Mouse (Mus musculus) granulocyte monocyte progenitor cell, adult 5-6 weeks (primary cell): ENCODE measurements around the gene Gm3336. TPM values are rescaled to one million over a fixed set of nuclear protein-coding genes. Genes with fewer than 3 reads are reported as not detected.

ENCODE experiments used
- ATAC-seq: replicated peaks from 2 replicates; pipeline ENCODE4 v1.8.0; 2016; ENCODE audit warnings: mild to moderate bottlenecking, moderate TSS enrichment, inconsistent platforms; ENCODE audit not compliant: poor library complexity, severe bottlenecking
- total RNA-seq, 2 experiments: library from RNA; stranded (forward) in 1 of 2; stranded (reverse) in 1 of 2; fragments of 200-712, 200-1000 nt in 1 of 2; fragments of >200 nt in 1 of 2; fragmentation: Nextera tagmentation in 1 of 2; gene quantifications; 2 replicates each; pipeline ENCODE4 v1.2.3; 2014 to 2017

Gene Gm3336
- total RNA-seq, 2 experiments from 2014 or later, result not detected

DNA sequence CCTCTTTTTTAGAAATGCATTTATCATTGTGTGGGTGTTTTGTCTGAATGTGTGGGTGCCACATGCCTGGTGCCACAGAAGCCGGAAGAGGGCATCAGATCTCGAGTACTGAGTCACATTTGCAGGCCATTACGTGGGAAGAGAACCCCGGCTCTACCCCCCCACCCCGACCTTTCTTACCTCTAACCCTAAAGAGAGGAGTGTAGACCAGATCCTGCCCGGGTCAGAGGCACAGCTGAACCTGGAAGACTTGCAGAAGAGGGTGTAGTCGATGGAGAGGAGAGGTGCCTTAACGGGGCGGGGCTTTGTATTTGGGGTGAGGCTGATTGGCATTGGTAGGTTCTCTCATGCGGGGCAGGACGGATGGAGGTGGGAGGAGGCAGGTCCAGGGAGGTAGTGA is 26.5 kb downstream of the Gm3336 start:
- ATAC-seq, result no peak

DNA sequence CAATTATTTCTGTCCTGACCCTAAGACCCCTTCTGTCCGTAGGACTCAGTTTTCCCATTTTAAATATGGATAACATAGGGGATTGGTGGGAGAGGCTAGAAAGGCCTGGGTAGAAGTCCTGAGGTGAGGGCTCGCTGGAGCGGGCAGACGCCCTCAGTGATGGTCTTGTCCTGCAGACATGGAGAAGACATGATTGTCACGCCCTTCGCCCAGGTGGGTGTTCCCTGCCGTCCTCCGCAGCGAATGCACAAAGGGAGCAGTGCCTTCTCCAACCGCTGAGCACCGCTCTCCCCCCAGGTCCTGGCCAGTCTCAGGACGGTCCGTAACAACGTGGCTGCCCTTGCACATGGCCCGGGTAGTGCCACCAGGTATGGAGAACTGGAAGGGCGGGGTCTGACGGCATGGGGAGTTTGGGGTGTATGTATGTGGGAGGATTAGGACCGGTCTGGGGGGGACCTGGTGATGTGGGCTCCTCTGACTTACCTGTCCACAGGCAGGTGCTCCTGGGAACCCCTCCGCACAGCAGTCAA is 27.4 kb downstream of the Gm3336 start:
- no peak for ATAC-seq

DNA sequence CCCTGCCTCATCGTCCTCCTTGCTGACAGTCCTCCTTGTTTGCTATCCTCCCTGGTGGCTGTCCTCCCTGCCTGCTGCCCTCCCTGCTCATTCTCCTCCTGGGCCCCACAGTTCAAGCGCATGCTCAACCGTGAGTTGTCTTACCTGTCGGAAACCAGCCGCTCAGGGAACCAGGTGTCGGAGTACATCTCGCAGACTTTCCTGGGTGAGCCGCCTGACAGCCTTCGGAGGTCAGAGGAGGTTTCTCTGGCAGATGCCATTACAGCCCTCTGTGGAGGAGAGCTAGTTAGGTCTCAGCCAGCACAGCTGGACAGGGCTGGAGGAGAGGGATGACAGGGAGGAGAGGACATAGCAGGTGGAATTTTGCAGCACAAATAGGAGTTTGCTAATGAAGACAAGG is 28.3 kb downstream of the Gm3336 start:
- no peak for ATAC-seq

DNA sequence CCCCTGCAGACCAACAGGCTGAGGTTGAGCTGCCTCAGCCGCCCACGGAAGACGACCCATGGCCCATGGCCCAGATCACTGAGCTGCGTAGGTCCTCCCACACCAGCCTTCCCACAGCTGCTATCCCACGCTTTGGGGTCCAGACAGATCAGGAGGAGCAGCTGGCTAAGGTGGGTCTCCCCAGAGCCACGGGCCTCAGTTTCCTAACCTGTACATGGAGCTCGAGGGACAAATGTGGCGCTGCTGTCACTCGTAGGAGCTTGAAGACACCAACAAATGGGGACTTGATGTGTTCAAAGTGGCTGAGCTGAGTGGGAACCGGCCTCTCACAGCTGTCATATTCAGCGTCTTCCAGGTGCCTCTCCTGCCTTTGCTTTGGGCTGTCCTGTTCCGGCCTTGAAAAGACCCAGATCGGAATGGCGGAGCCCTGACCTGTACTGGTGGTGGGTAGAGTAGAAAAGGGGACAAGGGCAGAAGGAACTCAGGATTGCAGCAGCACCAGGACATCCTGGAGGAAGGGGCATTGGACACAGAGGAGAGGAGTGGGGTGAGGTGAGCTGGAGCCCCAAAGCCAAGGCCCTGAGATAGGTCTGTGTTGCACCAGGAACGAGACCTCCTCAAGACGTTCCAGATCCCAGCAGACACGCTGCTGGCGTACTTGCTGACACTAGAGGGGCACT is 29.0 kb downstream of the Gm3336 start:
- ATAC-seq, result no peak

DNA sequence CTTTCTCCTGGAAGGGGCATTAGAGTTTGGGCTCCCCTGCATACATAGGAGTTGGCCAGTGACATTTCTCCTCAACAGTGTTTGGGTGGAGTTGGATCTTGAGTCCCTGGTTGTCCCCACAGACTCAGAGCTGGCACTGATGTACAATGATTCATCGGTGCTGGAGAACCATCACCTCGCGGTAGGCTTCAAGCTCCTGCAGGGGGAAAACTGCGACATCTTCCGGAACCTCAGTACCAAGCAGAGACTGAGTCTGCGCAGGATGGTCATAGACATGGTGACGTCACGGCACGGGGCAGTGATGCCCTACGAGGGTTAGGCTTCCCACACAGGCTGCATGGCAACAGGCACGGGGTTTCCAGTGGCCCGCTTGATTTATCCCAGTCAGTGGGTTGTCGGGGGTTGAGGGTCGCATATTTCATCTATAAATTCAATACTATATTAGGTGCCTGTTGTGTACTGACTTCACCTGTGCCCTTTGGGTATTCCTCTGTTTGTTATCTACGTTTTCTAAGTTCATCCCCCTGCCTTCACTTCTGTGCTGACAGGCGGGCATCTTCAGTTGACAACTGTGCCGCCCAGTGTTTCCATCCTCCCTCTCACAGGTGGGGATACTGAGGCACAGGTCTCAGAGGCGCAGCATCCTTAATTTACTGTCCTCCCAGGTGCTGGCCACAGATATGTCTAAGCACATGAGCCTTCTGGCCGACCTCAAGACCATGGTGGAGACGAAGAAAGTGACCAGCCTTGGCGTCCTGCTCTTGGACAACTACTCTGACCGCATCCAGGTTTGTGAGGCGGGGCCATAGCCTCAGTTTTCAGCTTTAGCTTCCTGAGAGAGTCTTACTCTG is 30.1 kb downstream of the Gm3336 start:
- no peak for ATAC-seq

DNA sequence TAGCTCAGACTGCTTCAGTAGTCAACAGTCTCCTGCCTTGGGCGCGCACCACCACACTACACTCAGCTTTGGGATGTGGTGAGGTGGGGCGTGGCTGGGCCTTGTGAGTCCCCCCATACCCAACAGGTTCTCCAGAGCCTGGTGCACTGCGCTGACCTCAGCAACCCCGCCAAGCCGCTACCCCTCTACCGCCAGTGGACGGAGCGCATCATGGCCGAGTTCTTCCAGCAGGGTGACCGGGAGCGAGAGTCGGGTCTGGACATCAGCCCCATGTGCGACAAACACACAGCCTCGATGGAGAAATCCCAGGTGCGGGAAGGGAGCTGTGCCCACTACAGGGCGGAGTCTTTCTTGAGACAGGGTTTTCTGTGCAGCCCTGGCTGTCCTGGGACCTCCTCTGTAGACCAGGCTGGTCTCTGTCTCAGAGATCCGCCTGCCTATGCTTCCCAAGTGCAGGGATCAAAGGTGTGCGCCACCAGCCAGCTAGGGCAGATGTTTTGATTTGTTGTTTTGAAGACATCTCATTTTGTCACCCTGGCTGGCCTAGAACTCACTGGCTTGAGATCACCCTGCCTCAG is 30.8 kb downstream of the Gm3336 start:
- no peak for ATAC-seq

DNA sequence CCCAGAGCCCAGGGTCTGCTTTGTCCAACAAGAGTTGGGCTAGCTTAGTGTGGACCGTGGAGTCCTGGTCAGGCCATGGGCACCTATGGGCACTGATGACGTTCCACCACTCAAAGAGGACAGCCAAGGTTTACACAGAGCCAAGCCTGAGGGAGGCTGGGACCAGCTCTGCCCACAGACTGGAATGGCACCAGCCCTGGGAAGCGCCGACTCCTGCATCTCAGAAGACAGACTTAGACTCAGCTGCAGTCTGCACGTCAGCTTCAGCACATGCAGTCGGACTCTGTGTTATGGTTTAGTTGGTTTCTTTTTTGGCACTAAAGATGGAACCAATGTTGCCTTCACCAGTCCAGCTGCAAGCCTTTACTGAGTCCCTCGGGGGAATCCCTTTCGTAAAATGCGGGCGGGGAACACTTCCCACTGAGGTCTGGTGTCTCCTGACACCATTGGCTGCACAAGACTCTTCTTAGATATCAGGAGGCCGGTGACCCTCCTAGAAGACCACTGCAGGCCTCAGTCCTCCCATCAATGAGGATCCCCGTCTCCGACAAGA is 31.9 kb downstream of the Gm3336 start:
- ATAC-seq, result no peak

DNA sequence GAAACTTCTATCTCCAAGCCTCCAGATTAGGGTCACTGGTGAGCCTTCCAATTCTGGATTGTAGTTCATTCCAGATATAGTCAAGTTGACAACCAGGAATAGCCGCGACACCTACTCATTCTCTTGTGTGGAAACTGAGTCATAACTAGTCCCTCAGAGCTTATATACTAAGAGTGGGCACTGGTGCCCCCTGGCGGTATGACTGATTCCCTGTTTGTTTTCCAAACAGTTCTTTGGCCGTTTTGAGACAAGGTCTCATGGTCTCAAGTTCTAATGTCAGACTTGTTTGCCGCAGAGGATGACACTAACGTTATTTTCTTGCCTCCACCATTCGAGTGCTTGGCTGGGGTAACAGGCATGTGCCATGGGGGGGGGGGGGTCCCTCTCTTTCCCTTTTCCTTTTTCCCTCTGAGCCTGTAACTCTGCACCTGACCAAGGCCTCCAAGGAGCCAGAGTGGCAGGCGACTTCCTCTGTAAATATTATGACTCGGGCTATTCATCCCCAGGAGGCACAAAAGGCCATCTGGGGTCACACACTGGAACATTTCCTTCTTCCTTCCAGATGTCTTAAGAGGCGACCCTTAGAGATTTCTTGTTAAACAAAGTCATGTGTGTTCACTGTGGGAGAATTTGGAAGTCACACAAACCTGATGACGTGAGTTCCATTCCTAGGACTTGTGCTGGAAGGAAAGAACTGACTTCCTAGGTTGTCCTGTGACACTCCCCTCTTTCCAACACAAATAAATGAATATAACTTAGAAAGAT is 33.8 kb downstream of the Gm3336 start:
- no peak for ATAC-seq

DNA sequence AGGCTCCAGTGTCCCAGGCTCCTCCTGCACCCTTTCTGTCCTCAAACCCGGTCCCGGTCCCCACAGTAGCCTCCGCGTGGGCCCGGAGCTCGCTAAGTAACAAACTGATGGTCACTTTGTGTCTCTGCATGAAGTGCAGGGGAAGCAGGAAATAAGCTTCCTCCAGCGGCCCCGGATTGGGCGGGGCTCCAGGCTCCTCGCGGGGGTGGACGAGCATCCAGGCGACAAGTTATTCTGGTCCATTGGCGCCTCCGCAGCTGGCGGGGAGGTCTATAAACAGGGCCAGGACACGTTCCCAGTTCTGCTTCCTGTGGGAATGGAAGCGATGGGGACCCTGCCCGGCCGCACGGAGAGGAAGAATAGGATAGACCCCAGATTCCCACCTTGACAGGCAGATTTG is 34.8 kb downstream of the Gm3336 start:
- ATAC-seq, result peak; percentile 18; the same call in 1 of the 2 replicates

DNA sequence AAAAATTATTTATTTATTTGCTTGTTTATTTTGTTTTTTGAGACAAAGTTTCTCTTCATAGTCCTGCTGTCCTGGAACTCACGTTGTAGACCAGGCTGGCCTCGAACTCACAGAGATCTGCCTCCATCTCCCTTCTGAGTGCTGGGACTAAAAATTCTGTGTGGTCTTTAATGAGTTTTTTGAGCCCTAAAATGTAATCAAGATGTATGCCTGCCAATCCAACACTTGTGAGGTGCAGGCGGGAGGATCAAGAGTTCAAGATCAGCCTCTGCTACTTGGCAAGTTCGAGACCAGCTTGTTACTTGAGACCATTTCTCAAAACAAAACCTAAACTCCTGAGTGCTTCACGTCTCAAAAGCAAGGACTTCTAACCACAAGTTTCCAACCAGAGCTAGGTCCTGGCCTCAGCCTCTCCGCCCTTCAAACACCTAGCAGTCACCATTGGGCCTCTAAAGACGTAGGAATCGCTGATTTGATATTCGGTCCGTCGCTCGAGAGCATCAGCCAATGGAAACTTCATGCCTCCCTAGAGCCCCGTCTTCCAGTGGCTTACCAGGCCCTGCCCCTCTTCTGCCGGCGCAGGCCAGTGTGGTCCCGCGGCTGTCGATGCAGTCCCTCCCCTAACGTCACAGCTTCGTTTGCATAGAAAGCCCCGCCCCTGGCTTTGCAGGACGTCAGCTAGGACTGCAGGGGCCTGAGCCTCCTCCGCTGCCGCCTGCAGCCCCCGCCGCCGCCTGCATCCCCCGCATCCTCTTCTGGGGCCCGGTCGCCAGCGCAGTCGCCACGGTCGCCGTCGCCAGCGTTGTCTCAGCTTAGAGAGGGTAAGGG is 35.9 kb downstream of the Gm3336 start, which contains the start of gene Rab3a:
TSS of gene Rab3a (plus strand) at position 637 of the 828 bp plus-strand sequence.
- ATAC-seq, result peak; percentile 90

DNA sequence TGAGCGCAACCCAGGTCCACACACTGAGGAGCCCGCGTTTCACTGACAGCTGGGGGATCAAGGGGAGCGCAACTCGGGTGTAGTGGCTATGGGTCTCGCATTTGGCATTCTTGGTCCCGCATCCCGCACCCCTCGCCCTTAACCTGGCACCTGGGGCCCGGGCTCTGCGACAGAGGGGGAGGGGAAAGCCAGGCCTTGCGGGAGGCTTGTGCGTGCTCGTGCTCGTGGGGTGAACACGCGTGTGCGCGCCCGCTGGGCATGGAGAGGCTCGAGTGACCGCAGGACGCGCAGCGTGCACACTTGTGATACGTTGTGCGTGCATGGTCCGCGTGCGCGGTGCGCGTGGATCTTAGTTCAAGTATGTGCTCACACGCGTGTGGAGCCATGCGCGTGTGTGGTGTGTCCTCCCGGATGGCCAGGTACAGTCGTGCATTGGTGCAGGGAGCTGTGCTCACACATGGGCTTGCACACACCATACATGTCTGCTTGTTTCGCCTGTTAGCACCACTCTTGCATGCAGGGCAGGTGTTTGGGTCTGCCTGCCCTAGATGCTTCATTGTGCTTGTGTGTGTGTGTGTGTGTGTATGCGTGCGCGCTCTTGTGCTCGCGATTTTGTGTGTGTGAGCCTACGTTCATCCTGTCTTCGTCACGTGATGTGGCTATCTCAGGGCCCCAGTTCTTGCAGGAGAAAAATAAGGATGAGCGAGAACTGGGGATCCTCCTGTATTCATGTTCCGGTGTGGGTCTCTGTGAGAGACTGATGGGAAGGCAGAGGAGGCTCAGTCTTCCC is 36.7 kb downstream of the Gm3336 start:
- no peak for ATAC-seq

DNA sequence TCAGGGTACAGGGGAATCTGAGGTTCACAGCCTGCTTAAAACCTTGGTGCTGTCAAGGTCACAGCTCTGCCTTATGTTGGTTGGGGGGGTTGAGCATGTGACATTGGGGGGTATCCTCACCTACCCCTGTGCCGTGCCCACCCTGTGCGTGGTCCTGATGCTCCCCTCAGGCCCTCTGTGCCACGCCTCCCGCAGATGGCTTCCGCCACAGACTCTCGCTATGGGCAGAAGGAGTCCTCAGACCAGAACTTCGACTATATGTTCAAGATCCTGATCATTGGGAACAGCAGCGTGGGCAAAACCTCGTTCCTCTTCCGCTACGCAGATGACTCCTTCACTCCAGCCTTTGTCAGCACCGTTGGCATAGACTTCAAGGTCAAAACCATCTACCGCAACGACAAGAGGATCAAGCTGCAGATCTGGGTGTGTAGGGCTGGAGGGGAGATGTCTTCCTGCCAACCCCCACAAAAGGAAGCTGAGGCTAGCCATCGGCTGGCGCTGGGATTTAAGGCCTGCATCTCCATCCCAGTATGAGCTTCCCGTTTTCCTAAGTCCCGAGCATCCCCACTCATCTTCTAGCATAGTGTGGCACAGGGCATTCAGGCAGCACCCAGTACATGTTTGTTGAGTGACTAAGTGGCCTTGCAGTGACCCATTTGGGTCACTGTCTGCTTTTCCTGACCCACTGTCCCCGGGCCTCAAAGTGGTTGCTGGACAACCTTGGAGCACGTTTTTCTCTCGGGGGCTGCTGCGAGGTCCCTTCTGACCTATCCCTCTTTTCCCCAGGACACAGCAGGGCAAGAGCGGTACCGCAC is 37.5 kb downstream of the Gm3336 start:
- no peak for ATAC-seq

DNA sequence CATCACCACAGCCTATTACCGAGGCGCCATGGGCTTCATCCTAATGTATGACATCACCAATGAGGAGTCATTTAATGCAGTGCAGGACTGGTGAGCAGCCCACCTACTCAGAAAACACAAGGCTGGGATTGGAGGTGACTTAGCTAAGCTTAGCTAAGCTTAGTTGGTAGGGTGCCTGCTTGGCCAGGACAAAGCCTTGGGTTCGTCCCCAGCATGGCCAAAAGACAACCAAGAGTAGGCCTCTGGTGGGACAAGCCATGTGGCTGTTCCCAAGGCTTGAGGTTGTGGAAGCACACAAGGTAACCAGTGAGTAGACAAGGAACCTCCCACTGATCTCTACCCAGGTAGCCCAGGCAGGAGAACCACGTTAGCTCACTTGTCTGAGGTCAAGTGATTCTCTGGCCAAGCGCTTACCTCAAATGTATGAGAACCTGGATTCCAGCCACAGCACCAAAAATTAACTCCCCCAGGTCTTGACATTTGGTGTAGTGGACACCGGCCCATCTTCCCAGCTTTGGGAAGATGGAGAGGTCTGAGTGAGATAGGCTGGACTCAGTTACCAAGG is 38.2 kb downstream of the Gm3336 start:
- no peak for ATAC-seq

DNA sequence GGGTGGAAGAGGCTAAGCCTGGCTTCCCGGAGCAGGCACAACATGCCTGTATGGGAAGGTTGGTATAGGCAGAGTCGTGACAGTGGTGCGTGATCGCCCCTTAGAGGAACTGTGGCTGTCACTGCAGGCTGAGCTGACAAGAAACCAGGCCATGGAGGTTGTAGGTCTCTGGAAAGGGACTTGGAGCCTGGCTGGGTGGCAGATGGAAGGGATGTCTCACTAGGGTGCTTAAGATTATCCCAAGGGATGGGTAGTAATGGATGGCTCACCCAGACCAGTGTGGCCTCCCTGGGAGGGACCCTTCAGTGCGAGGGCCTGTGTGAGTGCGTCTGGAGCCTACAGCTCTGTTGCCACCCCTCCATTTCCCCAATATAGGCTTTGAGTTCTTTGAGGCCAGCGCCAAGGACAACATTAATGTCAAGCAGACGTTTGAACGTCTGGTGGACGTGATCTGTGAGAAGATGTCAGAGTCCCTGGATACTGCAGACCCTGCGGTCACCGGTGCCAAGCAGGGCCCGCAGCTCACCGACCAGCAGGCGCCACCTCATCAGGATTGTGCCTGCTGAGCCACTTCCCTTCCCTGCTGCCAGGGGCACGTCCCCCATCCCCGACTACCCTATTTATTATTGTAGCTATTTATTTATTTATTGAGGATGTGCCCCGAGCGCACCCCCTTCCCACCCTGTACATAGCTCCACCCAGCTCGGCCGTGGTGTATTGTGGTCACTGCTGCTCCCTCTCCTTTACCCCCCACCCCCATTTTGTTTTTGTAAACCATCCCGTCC is 39.4 kb downstream of the Gm3336 start:
- ATAC-seq, result no peak

DNA sequence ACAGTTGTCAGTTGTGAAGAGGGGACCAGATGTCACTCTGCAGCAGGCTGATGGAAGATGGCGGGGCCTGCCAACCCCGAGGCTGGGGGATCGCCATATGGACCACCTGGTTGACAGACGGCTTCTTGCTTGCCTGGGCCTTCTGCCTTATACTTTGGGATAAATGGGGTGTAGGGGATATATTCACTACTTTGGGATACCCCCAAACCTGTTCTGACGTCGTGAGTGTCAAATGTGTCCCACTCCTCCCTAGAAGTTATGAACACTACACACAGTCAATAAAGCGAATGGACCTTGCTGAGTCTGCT is 39.9 kb downstream of the Gm3336 start:
- ATAC-seq, result no peak

DNA sequence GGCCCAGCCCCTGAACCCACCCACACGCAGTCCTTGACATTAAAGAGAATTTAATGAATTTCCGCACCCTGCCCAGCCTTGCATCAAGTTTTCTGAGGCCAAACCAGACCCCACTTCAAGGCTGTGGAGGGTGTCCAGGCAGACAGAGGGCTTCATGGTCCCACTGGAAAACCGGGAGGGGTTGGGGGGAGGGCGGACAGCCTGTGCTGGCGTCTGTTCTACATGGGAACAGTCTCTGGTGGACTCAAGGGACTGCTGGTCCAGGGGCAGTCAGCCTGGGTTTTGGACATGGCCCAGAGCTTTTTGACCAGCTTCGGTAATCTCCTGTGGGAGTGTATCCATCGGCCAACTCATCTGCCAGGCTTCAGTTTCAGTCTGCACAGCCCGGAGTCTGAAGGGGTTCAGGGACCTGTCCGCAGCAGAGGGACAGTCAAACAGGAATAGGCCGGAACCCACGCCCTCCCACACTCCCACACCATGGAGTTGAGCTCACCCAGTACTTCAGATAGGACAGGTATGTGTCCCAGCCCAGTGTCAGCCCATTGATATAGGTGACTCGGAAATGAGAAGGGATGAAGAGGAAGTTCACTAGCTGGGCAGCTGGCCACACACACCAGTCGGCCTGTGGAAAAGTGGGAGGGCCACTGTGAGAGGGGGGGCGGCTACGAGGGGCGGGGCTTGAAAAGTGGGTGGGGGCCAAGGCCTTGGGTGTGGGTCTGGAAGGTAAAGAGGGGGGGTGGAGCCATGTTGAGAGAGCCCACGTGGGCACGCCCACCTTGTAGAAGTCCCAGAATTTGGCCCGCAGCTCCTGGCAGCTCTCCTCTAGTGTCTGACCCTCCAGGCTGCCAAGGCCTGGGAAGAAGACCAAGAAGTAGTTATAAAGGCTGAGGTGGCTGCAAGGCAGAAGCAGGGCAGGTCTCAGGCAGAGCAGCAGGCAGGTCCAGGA is 40.5 kb downstream of the Gm3336 start:
- ATAC-seq, result no peak
